Mouse (Mus musculus) erythroblast, embryonic 14.5 days (primary cell): ENCODE measurements at regions not wholly inside any gene's neighbourhood (a gene's known extent, or its start where the extent isn't known, plus 50 kb on each side); places are given as distances from the start of the nearest gene placed in this dataset.

Experiments used
- GATA1 ChIP-seq: IDR thresholded peaks from 2 replicates; pipeline ENCODE4 v1.6.1; 2012; ENCODE audit warnings: low read length, inconsistent platforms, mixed read lengths
- TAL1 ChIP-seq: IDR thresholded peaks from 3 replicates; pipeline ENCODE4 v1.6.1; 2012; ENCODE audit warnings: low read length, inconsistent platforms, mixed read lengths

- TF ChIP-seq TAL1 (no peak), GATA1 (no peak)
Measured at GRCm38 (mm10) chr12:20231986-20232541, 277.8 kb downstream of the Gm21863 start.
